Comparison of ENCODE assay signal across 8 mouse cellular contexts in genomic region chr14:36968628-36969147, GRCm38 (mm10). TPM values are rescaled to one million over a fixed set of nuclear protein-coding genes. Genes with fewer than 3 reads are reported as not detected.
DNase-seq lines count a peak whose midpoint lies in the region; ATAC-seq and TF ChIP-seq lines count a peak whose summit lies in the region.

TSS of gene Ccser2 (minus strand) at chr14:36968777.

- DNase-seq in ES-E14 (ENCODE audit: low read depth, low spot score) = peak; percentile 85
- DNase-seq in cerebellum, adult 11-12 months = peak; percentile 98
- peak; percentile 99 to 100 for DNase-seq in heart, postnatal 36 days
- DNase-seq in layer of hippocampus, adult 2 months (ENCODE audit: low spot score in 2 of 2) = peak; percentile 97 to 99
- peak; percentile 98 for DNase-seq in lung, embryonic 14.5 days
- DNase-seq in thymus, adult 2 months = peak; percentile 99

- intact Hi-C loops in heart, postnatal 36 days (cut with DNase I) = loop anchor here (2.0 to 5.0 kb wide), 2 partner anchors 32 to 164 kb away; no protein-coding TSS in a partner anchor

- peak within 1 kb of the TSS; percentile 91 for H3K9ac ChIP-seq in ES-E14 (ENCODE audit: insufficient read depth, low read depth, low read length, poor library complexity, severe bottlenecking)
- H3K9ac ChIP-seq in forebrain, embryonic 16.5 days (replicated peaks; ENCODE audit: low read depth, low read length) = peak within 1 kb of the TSS; percentile 96
- peak within 1 kb of the TSS; percentile 81 for H3K9ac ChIP-seq in lung, embryonic 14.5 days

- peak within 1 kb of the TSS; percentile 81 to 98 for H3K4me3 ChIP-seq in ES-E14 (ENCODE audit: insufficient read depth in 1 of 2, low read depth in 1 of 2, low read length in 2 of 2, poor library complexity in 1 of 2, severe bottlenecking in 1 of 2)
- peak within 1 kb of the TSS; percentile 93 for H3K4me3 ChIP-seq in forebrain, embryonic 16.5 days (replicated peaks; ENCODE audit: low read length)
- peak within 1 kb of the TSS; percentile 65 for H3K4me3 ChIP-seq in layer of hippocampus, adult 2 months
- peak within 1 kb of the TSS; percentile 82 for H3K4me3 ChIP-seq in lung, embryonic 14.5 days (ENCODE audit: low read depth, low read length)
- H3K4me3 ChIP-seq in olfactory bulb, adult 2 months (ENCODE audit: insufficient read depth, low read depth, low read length) = peak within 1 kb of the TSS; percentile 97
- H3K4me3 ChIP-seq in thymus, adult 2 months (ENCODE audit: control insufficient read depth, insufficient read depth, low read length) = peak within 1 kb of the TSS; percentile 82

- in situ Hi-C loops in ES-E14 (cut with MboI; ENCODE audit: low sequenced_read_pairs in 2 of 2, unreplicated experiment in 2 of 2) = no loop called here

- peak within 1 kb of the TSS; percentile 63 for H3K4me2 ChIP-seq in forebrain, embryonic 16.5 days (ENCODE audit: low read length)
- H3K4me2 ChIP-seq in lung, embryonic 14.5 days = peak within 1 kb of the TSS; percentile 67

- WGBS in forebrain, embryonic 16.5 days = 1% methylated on average over 39 of the region's 39 CpGs
- WGBS in lung, embryonic 14.5 days = 1% methylated on average over 39 of the region's 39 CpGs
- under 1% methylated on average over 34 of the region's 39 CpGs for WGBS in olfactory bulb, adult 2 months
- WGBS in thymus, adult 2 months = under 1% methylated on average over 37 of the region's 39 CpGs

- no peaks in the 10 kb centered on the region for H3K27me3 ChIP-seq in forebrain, embryonic 16.5 days (replicated peaks; ENCODE audit: control insufficient read depth, insufficient read depth, low read length)
- H3K27me3 ChIP-seq in lung, embryonic 14.5 days (ENCODE audit: insufficient read depth, low read length) = no peaks in the 10 kb centered on the region
- no peaks in the 10 kb centered on the region for H3K27me3 ChIP-seq in thymus, adult 2 months (ENCODE audit: control insufficient read depth, insufficient read depth, low read length)

- peak; percentile 83 for TF ChIP-seq POLR2A in olfactory bulb, adult 2 months (IDR thresholded peaks at IDR 0.05; ENCODE audit: insufficient read depth, low read depth, low read length)
- peak; percentile 57 for TF ChIP-seq POLR2A in thymus, adult 2 months (IDR thresholded peaks at IDR 0.05; ENCODE audit: control insufficient read depth, extremely low read depth, insufficient read depth, low read length, poor library complexity)

- peak; percentile 100 for ATAC-seq in forebrain, embryonic 16.5 days
- ATAC-seq in lung, embryonic 14.5 days (ENCODE audit: insufficient read depth) = peak; percentile 100

- no peaks in the 10 kb centered on the region for H3K36me3 ChIP-seq in ES-E14 (ENCODE audit: control insufficient read depth, insufficient read depth, low read length, poor library complexity, severe bottlenecking)
- H3K36me3 ChIP-seq in forebrain, embryonic 16.5 days (ENCODE audit: control insufficient read depth, insufficient read depth) = no peaks in the 10 kb centered on the region
- no peaks in the 10 kb centered on the region for H3K36me3 ChIP-seq in lung, embryonic 14.5 days (ENCODE audit: insufficient read depth)
- H3K36me3 ChIP-seq in thymus, adult 2 months (ENCODE audit: control insufficient read depth, insufficient read depth, low read length) = no peaks in the 10 kb centered on the region

- H3K9me3 ChIP-seq in ES-E14 (ENCODE audit: control insufficient read depth, insufficient read depth, low read depth, low read length) = no peaks in the 10 kb centered on the region
- no peaks in the 10 kb centered on the region for H3K9me3 ChIP-seq in forebrain, embryonic 16.5 days (ENCODE audit: control insufficient read depth, low read length)
- H3K9me3 ChIP-seq in lung, embryonic 14.5 days (ENCODE audit: low read depth, low read length) = no peaks in the 10 kb centered on the region

- H3K4me1 ChIP-seq in ES-E14 (ENCODE audit: control insufficient read depth in 2 of 2, insufficient read depth in 2 of 2, low read length in 2 of 2, poor library complexity in 1 of 2) = 0 out of 4 replicates have a peak, but pooled peaks cover 0 to 4% of the 10 kb centered on the region in 2 experiments
- peaks cover 14% of the 10 kb centered on the region for H3K4me1 ChIP-seq in forebrain, embryonic 16.5 days (replicated peaks; ENCODE audit: control insufficient read depth, insufficient read depth, low read length)
- H3K4me1 ChIP-seq in lung, embryonic 14.5 days (ENCODE audit: insufficient read depth) = no peaks in the 10 kb centered on the region
- H3K4me1 ChIP-seq in olfactory bulb, adult 2 months (ENCODE audit: control insufficient read depth, insufficient read depth, low read length) = peaks cover 7% of the 10 kb centered on the region
- H3K4me1 ChIP-seq in thymus, adult 2 months (replicated peaks; ENCODE audit: control insufficient read depth, insufficient read depth, low read length) = peaks cover 2% of the 10 kb centered on the region; the same call in 1 of the 2 replicates

- no peak for TF ChIP-seq CTCF in layer of hippocampus, adult 2 months (conservative IDR thresholded peaks at IDR 0.05)
- TF ChIP-seq CTCF in lung, embryonic 14.5 days (IDR thresholded peaks at IDR 0.05; ENCODE audit: low read depth) = no peak
- no peak for TF ChIP-seq CTCF in olfactory bulb, adult 2 months (IDR thresholded peaks at IDR 0.05; ENCODE audit: insufficient read depth, low read depth, low read length)
- TF ChIP-seq CTCF in thymus, adult 2 months (IDR thresholded peaks at IDR 0.05; ENCODE audit: borderline replicate concordance, control insufficient read depth, extremely low read depth, insufficient read depth, low read length, poor library complexity) = peak; percentile 52; the same call in 1 of the 2 replicates

- no peak within 1 kb of the TSS for H3K27ac ChIP-seq in ES-E14 (ENCODE audit: insufficient read depth, low read depth, low read length, poor library complexity, severe bottlenecking)
- H3K27ac ChIP-seq in forebrain, embryonic 16.5 days (ENCODE audit: low read length) = peak within 1 kb of the TSS; percentile 84
- H3K27ac ChIP-seq in layer of hippocampus, adult 2 months = peak within 1 kb of the TSS; percentile 94
- peak within 1 kb of the TSS; percentile 83 for H3K27ac ChIP-seq in lung, embryonic 14.5 days (ENCODE audit: low read depth)
- H3K27ac ChIP-seq in olfactory bulb, adult 2 months (ENCODE audit: insufficient read depth, low read depth, low read length) = peak within 1 kb of the TSS; percentile 94
- H3K27ac ChIP-seq in thymus, adult 2 months (ENCODE audit: control insufficient read depth, insufficient read depth, low read length) = no peak within 1 kb of the TSS

TF ChIP-seq in ES-E14, 5 proteins besides CTCF, POLR2A, EP300 and RAD21:
- TF ChIP-seq ZC3H11A (IDR thresholded peaks at IDR 0.05; ENCODE audit: borderline replicate concordance, low read depth, low read length) (no peak), ZNF384 (IDR thresholded peaks at IDR 0.05; ENCODE audit: low read depth, low read length) (no peak), CHD2 (IDR thresholded peaks at IDR 0.05; ENCODE audit: low read depth, low read length) (no peak), MAFK (IDR thresholded peaks at IDR 0.05; ENCODE audit: insufficient read depth, low read depth, low read length) (no peak), HCFC1 (IDR thresholded peaks at IDR 0.05; ENCODE audit: borderline replicate concordance, insufficient read depth, low read length) (no peak; the same call in 1 of the 2 replicates)
TF ChIP-seq in ES-E14: peak in this region for 0.

RNA-seq across cellular contexts. Expression of gene Ccser2, which starts in this region (rescaled TPM):
- total RNA-seq in ES-E14 (2012; rRNA removed) = 10.4 and 19.2 TPM in 2 replicates
- polyA plus RNA-seq in forebrain, embryonic 16.5 days (2015; fragmentation: Nextera tagmentation; extraction: Ambion mirVana) = 94.7 and 97.2 TPM in 2 replicates
- 100 to 1,000 TPM; 120 to 125 TPM for total RNA-seq in heart, postnatal 36 days (2021)
- total RNA-seq in layer of hippocampus, adult 2 months (2021) = 10 to 100 TPM; 78.3 to 88.0 TPM
- polyA plus RNA-seq in lung, embryonic 14.5 days (2014; fragmentation: Nextera tagmentation; extraction: Ambion mirVana) = 33.9 and 34.8 TPM in 2 replicates
- not detected in 2 replicates for polyA plus RNA-seq in olfactory bulb, adult 2 months (2012; ENCODE audit: insufficient read depth, insufficient read length, low replicate concordance, missing spikeins)
- 15.8 and 18.1 TPM in 2 replicates for polyA plus RNA-seq in thymus, adult 2 months (2012; rRNA removed)

Comparison
In these comparisons a context has a peak if more than half of its experiments do, and no peak if none do; other contexts are left out.
1. H3K27ac ChIP-seq: peak in forebrain, embryonic 16.5 days (single experiment), layer of hippocampus, adult 2 months (single experiment), lung, embryonic 14.5 days (single experiment) and olfactory bulb, adult 2 months (single experiment); none in ES-E14 (single experiment) and thymus, adult 2 months (single experiment).
2. Peak in every context shown above with its lines, with median percentiles within 50 percentile points of each other: DNase-seq, H3K4me3 ChIP-seq and H3K9ac ChIP-seq.